Mouse (Mus musculus): ENCODE measurements at regions not wholly inside any gene's neighbourhood (a gene's known extent, or its start where the extent isn't known, plus 50 kb on each side); places are given as distances from the start of the nearest gene placed in this dataset.

DNA sequence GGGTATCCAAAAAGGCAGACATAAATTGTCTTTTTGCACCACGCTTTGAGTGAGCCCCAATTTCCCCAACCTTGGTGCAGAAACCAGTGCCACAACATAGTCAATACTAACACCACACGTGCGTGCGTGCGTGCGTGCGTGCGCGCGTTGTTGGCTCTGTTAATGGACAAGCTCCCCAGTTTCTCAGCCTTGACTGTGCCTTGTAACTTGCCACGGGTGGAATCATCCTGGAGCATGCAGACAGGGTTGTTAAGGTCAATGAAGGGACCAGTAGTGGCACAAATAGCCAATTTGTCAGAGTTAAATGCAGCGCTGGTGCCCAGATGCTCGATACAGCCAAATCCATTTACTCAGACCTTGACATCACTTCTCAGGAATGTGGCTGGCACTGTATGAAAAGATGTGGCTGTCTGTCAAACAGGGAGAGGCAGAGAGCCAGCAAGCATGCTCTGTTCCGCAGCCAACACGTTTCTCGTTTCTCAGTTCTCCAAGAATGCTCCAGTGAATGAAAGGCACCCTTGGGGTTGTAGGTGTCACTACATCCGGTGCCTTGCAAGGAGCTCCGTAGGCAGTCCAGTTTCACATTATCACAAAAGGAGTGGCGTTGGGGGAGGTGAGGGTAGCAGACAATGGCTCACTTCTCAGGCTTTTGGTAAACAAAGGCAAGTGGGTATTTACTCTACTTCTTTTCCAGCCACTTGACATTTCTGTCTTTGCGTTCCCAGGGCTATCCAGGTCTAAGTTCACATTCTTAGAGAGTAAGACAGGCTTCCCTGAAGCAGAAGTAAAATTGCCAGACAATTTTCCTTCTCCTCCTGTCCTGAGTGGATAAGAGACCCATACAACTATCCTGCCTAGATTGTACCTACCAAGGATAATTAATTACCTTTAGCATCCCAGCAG, 53.2 kb upstream of the Usp27x start:
- no peaks in the 10 kb centered on the region for H3K9me3 ChIP-seq (replicated peaks; ENCODE audit: control insufficient read depth, insufficient read depth, low read length, poor library complexity, severe bottlenecking)
- H3K4me1 ChIP-seq (ENCODE audit: control insufficient read depth, insufficient read depth, low read length) = no peaks in the 10 kb centered on the region
- no peaks in the 10 kb centered on the region for H3K27me3 ChIP-seq (ENCODE audit: control insufficient read depth, insufficient read depth, low read length, poor library complexity, severe bottlenecking)
- TF ChIP-seq CTCF (IDR thresholded peaks at IDR 0.05; ENCODE audit: low read depth, low read length) = no peak
- peak; percentile 92 for TF ChIP-seq EP300 (IDR thresholded peaks at IDR 0.05; ENCODE audit: insufficient read depth, low read depth, low read length)
- no peak overlapping the region for H3K9ac ChIP-seq (ENCODE audit: low read depth, poor library complexity, severe bottlenecking)
- H3K36me3 ChIP-seq (ENCODE audit: control insufficient read depth, insufficient read depth, low read length, poor library complexity, severe bottlenecking) = no peaks in the 10 kb centered on the region
- H3K4me3 ChIP-seq (ENCODE audit: low read depth, low read length) = 0 out of 2 replicates have a peak overlapping the region, but pooled peaks have one; percentile 5
- H3K27ac ChIP-seq (ENCODE audit: insufficient read depth, low read length) = peak overlapping the region; percentile 94

All from ES-Bruce4 (cell line).